Mouse (Mus musculus): ENCODE data around the gene Zc3h18.

The Zc3h18 gene

DNA sequence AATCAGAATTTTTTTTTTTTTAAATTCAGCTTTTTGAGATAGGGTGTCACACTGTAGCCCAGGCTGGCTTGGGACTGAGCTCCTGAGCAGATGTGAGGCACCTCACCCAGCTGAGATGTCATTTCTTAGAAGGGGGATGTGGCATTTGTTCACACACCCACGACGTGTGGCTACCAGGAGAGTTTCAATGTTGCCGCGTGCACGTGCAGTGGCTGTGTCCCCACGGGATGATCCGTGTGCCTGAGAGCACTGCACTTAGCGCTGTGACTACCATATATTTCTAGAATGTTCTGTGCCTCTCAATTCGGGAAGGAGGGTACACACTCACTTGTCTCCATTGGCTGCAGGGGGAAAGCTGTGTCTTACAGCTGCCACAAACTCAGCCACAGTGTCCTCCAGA lies 59.7 kb downstream of the Zc3h18 start:
- no peak for DNase-seq (ENCODE audit: low spot score in 2 of 2)

DNA sequence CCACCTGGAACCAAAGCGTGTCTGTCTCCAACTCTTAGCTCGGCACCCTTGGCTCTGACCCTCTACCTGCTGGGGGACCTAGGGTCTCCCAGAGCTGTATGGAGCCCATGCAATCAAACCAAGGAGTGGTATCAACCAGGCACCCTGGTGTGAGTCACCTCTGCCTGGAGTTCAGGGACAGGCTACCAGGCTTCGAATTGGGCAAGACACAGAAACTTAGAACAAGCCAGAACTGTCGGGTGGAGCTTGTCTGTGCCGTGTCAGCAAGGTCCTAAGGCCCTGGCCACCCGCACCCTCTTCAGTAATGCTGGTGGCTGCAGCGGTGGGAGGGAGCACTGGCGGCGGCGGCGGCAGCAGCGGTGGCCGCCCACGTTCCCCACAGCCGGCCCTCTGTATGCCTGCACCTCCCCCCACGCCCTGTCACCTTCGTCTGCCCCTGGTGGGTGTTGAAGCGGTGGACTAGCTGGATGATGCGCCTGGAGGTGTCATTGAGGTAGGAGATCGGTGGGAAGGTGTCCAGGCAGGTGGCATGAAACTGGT lies 60.2 kb downstream of the Zc3h18 start:
- DNase-seq (ENCODE audit: low spot score in 2 of 2): no peak

DNA sequence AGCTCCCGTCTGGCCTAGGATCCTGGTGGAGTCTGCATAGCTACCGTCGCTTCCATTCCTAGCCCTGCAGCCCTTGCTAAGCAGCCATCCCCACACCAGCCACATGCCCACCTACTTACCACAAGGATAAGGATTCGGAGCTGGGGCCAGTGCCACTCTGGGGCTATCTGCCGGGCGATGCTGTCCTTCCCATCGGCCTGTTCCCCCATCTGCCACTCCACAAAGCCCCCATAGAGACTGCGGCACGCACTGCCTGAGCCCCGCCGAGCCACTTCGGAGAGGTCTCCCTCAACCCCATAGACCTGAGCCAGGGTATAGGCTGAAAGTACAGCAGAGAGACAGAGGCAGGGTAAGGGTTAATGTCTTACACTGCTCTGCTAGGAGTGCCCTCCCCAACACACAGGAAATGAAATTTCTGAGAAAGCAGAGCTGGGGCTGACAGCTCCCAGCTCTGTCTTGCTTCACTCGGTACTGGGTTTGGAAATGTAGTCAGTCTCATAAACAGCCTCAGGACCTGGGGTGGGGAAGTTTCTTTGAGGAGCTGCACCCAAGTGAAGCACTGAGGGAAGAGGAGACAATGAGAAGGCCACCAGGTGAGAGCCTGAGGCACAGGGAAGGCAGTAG lies 61.4 kb downstream of the Zc3h18 start:
- DNase-seq (ENCODE audit: low spot score in 2 of 2): no peak

DNA sequence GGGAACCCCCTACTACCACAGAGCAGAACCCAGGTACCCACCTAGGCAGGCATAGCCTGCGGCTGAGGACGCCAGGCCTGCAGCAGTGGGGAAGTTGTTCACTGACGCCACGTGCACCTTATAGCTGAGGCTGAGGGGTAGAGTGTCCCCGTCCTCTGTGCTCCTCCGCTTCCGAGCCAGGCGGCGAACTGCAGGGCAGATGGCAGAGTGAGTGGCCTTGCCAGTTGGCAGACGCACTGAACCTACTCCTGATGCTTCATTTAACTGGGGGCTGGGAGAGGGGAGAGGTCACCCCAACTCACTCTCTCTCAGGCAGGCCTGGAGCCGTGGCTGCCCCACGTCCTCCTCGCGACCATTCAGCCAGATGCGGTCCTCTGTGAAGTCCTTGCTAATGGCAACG lies 62.9 kb downstream of the Zc3h18 start:
- DNase-seq (ENCODE audit: low spot score in 2 of 2): no peak

DNA sequence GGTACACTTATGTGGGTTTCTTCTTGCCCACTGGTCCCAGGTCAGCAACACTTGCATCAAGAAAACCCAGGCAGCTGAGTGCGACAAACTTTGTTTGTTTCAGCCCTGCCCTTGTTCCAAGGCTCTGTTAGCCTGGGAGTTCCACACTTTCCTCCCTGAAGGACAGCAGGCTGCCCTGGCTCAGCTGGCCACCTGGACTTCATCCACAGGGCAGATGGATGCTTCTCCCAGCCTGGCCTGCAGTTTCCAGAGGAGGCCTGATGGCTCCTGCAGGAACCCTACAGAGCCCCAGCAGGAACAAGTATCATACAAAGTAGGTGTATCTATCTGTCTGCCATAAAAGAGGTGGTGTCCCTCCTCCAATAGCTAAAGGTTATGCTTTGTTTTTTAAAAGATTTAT lies 64.9 kb downstream of the Zc3h18 start:
- no peak for DNase-seq (ENCODE audit: low spot score in 2 of 2)

DNA sequence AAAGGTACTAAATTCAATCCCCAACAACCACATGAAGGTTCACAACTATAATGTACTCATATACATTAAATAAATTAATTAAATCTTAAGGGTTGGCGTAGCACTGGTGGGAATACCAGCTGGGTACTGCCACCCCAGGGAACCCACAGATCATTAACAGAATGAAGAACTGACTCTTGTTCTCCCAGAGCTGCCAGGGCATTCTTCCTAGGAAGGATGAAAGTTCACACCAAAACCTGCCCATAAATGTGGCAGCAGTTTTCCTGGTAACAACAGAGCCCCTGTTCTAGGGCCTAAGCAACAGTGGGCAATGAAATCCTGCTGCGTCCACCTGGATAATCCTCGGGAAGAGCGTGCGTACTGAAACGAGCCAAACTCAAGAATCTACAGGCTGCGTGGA lies 65.9 kb downstream of the Zc3h18 start:
- DNase-seq (ENCODE audit: low spot score in 2 of 2): no peak

DNA sequence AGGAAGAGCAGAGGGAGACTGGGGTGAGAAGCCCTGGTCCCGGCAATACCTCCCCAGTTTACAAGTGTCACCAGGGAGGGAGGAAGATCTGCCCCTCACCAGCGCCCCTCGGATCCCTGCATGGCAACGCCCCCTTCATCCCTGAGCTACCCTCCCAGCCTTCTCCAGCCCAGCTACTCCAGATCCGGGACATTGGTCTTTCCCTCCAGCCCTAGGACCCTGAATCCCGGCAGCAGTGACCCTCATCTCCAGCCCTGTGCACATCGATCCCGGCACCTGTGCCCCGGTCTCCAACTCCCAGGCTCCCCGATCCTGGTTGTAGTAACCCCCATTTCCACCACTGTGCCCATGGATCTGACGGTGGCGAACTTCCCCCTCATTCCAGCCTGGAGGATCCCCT lies 66.4 kb downstream of the Zc3h18 start:
- peak in 1 of 2 experiments; percentile 28 for DNase-seq (ENCODE audit: low spot score in 2 of 2)

DNA sequence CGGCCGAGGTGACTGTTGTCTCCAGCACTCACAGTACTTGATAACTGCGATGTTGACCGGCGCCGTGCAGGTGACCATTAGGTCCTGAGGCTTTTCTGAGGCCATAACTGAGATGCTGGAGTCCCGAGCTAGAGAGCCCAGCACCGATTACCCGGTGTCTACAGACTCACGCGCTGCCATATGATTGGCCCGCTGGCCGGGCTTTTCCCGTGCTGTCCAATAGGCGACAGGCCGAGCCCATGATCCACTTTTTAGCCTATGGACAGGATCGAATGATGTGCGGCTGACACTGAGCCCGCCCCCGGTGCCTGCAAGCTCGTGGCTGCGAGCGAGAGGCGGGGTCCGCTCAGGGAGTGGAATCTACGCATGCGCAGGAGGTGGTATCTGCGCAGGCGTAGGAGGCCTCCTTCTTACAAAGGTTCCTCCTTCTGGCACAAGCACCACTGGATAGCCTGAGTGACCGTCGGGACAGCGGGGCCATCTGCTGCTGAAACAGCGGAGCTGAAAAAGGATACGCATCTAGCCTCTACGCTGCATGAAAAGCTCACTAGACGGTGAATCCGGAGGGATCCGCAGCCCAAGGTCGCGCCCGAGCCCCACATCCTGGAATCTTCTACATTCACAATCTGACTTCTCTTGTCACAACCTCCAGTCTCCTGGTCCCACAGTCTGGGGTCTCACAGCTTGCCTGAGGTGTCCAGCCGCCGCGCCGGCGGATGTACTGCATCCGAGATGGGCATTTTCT lies 67.0 kb downstream of the Zc3h18 start, which contains the start of gene Mvd:
Gene Mvd (minus strand): TSS at position 161 of the 745 bp plus-strand sequence.
- DNase-seq (ENCODE audit: low spot score in 2 of 2): peak; percentile 99 to 100

DNA sequence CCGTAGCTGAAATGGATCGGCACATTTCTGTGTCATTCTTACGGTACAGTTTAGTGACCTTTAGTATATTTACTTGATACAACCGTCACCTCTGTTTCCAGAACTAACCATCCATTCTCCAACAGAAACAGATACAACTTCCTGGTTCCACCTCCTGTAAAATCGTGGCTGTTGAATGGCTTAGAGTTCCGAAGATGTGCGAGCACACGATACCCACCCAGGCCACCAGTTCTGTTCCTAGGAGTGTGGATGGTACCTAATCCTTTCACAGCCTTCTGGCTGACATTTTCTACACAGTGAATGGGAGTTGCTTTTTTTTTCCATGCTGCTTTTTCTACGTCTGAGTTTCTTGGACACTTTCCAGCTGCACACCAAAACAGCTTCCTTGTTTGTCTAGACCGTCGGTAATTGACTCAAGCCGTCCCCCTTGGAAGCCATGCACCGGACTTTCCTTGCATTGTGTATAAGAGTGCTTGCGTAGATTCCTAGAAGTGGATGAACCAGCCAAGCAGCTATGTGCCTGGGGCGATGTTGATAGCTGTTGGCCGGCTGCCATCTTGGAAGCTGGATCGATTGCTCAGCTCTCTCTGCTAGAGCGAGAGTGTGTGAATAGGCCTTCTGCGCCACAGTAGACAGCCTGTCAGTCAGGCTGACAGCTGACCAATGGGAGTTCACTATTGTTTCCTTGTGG lies 67.8 kb downstream of the Zc3h18 start:
- DNase-seq (ENCODE audit: low spot score in 2 of 2): peak; percentile 83 to 90

DNA sequence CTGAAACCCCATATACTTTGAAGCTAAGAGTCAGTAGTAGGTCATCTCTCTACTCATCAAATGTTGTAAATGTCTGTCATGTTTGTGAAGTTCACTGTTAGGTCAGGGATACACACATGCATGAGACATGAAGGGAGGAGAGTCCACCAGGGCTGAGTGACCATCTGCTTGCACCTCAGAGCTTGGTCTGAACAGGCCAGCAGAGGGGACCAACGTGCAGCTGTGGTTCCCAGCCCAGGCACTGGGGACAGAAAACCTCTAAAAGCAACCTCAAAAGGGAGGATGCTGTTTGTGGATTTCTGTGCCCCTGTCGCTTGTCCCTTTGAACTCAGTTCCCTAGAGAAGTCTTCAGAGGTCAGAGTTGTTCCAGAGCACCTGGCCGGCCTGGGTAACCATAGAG lies 68.8 kb downstream of the Zc3h18 start:
- no peak for DNase-seq (ENCODE audit: low spot score in 2 of 2)

DNA sequence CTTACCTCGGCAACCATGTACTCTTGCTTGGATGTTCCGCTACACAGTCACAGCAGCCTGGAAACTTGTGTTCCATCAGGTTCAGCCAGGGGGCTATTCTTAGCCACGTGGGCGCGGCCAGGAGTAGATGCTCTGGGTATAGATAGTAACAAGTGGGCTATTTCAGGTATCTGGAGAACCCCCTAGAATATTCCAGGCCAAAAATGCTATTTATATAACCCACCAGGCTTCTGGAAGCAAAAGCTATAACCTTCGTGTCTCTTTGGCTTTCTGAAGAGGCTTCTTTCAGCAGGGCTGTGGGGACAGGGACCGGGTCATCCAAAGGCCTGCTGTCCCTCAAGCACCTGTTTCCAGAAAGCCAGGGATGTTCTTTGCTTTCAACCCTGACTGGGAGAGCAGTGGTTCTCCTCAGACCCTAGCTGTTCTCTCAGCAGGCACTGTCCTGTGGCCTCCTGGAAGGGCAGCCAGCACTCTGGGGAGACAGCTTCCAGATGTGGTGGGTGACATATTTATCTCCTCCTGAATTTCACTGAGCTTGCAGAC lies 74.8 kb downstream of the Zc3h18 start:
- peak; percentile 74 to 80 for DNase-seq (ENCODE audit: low spot score in 2 of 2)

DNA sequence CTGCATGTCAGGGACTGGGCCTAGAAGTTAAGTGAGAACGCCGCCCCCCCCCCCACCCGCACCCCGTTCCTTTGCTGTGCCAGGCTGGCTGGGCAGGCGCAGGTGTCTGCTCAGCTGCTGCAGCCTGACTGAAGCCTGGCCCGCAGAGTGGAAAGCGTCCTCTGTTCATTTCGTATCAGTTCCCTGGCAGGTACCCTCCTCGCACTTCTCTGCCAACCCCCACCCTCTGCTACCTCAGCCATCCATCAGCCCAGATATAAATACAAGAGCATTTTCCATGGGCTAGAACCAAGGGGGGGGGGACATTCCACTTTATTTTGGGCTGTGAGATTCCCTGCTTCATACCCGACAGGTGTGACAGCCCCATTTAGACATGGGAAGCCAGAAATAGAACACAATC lies 75.7 kb downstream of the Zc3h18 start:
- peak; percentile 47 to 50 for DNase-seq (ENCODE audit: low spot score in 2 of 2)

DNA sequence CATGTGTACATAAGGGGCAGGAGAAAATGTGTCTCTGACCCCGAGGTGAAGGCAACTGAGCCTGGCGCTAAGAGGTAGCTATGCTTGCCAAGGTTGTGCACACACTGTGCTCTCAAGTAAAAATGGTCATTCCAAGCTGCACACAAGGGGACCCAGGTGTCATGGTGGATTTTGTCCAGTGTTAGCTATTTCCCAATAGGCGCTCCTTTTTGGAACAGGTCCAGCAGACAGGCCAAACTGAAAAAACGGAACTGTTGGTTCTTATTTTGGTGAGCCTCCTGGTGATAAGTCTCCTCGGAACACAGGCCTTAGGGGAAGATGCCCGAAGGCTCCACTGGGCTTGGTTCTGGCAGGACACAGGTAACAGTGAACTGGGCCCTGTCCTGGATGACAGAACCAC lies 78.0 kb downstream of the Zc3h18 start:
- no peak for DNase-seq (ENCODE audit: low spot score in 2 of 2)

DNA sequence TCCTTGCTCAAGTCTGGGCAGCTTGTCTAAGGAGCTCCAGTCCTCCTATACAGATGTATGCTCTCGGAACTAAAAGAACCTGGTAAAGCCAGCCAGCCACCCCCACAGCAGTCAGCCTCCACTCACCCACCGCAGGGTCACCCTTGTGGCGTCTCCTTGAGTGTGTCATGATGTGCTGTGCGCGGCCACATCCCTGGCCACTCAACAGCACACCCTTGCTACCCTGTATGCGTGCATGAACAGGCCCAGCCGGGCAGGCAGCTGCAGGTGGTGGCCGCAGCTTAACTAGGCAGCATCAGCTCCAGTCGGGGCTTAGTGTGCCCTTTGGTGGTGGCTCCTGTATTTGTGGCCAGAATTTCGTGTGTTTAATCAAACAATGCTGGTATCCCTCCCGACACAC lies 80.8 kb downstream of the Zc3h18 start:
- DNase-seq (ENCODE audit: low spot score in 2 of 2): no peak

DNA sequence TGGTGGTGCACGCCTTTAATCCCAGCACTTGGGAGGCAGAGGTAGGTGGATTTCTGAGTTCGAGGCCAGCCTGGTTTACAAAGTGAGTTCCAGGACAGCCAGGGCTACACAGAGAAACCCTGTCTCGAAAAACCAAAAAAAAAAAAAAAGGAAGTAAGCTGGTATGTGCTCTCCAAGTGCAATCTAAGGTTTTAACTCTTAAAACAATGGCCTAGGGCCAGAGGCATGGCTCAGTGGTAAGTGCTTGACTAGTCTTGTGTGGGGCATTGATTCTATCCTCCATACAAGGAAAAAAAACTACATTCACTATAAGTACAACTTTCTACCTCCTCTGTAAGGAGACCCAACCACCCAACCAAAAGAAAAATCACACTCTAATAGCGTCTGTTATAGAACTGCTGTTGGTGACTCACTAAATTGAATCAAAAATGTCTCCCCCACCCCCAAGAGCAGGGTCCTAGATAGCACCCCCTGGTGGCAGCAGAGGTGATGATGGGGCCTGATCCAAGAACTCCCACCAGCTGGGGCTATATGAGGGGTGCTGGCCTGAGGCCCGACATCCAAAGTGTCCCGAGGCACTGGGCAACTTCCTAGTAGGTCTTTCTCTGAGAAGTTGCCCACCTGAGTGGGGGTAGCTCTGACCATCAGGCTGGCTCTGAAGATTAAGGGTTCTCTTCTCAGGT lies 83.0 kb downstream of the Zc3h18 start:
- DNase-seq (ENCODE audit: low spot score in 2 of 2): no peak

DNA sequence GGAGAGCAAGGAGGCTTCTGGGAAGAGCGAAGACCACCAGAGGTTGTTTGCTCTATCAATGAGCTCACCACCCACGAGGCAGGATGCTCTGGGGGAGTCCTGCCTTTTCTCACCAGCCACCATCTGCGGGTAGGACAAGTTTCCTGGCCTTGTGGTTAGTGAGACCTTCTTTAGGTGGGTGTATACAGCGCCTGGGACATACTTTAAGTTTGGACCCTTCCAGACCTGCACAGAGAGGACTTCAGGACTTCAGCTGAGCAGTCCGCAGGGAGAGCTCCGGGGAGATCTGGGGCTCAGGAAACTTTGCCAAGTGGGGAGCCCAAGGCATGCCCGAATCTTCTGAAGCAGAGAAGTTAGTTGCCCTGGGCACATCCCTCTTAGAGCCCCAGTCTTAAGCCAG lies 83.6 kb downstream of the Zc3h18 start:
- DNase-seq (ENCODE audit: low spot score in 2 of 2): no peak

DNA sequence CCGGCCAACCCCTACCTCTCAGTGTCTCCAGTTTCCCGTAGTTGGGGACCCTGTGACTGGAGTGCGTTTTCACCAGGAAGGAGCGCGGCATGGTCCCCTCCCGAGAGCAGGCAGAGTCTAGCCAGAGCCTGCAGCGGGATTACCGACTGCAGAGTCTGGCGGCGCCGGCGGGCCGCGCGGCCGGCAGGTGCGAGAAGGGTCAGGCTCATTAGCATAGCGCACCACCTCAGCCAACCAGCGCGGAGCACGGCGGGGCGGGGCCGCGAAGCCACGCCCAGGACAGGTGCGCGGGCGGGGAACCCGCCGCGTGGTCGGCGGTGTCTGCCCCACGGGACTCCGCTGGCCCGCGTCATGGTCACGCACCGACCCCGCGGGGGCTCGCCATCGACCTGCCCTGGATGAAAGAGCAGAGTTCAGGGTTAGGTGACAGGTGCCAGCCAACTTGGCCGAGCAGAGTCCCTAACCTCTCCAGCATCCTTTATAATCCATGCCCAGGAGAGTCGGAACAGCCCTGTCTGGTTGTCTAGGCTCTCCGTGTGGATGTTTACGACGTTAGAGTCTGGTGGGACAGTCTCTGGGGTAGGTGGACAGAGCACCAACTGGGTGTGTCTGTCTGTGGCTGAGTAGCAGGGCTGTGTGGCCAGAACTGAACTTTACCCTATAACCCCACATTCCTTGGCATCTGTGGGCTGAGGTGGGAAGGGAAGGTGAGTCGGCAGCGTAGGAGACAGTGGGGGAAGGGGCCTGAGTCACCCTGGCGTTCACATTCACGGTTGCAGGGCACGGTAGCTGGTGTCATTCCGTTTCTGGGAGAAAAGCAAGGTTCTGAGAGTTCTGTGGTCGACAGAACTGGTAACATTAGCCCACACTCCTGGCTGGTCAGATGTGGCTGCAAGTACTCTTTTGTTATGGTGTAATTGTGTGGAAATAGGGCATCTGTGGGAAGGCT lies 84.4 kb downstream of the Zc3h18 start, which contains the start of gene Snai3:
Gene Snai3 (minus strand): TSS at position 210 of the 949 bp plus-strand sequence.
- peak in 1 of 2 experiments; percentile 38 for DNase-seq (ENCODE audit: low spot score in 2 of 2)

DNA sequence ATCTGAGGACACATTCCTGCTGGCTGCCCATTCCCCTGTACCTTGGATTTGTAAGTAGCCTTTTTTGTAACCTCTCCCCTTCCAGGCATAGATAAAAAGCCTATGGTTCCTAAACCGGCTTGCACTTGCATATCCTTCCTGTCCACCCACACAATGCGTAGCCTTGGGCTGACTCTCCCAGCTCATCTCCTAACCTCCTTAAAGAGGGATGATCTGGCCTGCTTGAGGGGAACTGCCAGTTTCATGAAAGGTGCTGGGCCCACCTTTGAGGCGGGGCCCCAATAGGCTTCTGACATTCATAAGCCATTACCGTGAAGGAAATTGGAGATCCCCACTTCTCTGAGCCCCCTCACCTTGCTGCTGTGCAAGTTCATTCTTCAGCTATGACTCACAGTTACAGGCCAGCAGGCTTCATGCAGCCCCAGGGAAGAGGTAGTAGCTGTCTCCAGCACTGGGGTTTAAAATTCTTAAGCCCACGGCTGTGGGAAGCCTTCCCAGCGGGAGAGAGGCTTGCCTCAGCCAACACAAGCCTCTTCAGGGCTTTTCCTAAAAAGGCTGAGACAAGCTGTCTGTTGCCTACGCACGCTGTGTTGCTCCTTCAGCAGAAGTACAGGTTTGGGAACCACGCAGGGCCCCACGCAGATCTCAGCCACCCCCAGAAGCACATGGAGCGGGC lies 85.2 kb downstream of the Zc3h18 start:
- no peak for DNase-seq (ENCODE audit: low spot score in 2 of 2)

DNA sequence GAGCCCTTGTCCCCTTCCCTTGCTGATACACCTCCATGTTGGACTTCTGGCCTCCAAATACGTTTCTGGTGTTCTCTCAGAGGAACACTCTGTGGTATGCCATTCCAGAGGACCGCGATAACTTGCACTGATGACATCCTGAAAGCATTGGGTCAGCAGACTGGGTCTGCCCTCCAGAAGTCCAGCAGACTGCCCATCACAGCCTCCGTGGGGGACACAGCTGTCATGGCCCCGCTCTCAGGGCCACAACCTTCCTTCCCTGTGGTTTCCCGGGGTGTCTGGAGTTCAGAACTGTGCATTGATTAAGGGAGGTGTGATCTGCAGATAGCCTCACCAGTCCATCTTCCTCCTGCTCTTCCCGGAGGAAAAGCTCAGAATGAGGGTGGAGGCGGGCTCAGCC lies 86.1 kb downstream of the Zc3h18 start:
- DNase-seq (ENCODE audit: low spot score in 2 of 2): no peak

Data from heart, adult 9 months (tissue).